Mouse (Mus musculus): ENCODE data around the gene Slc10a7.

DNA sequence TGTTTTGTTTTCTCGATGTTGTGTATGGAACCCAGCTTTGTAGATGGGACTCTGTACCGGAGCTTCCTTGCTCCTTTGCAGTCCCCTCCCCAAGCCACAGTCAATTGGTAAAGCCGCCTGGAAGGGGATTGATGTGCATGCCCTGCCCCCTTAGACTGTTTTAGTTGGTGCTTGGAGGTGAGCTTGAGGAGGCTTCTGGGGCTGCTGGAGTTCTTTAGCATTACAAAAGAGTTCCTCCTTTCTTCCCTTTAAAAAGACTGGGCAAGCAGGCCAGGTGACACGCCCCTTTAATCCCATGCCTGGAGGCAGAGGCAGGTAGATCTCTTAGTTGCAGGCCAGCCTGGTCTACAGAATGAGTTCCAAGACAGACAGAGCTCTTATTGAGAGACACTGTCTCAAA, 4.0 kb downstream of the Slc10a7 start:
- TF ChIP-seq CTCF (IDR thresholded peaks at IDR 0.05; ENCODE audit: extremely low read depth, insufficient read length, insufficient replicate concordance, low read depth, low read length) (no peak), POLR2A (IDR thresholded peaks at IDR 0.05; ENCODE audit: low read depth, low read length) (no peak)
